Mouse (Mus musculus) embryonic facial prominence, embryonic 10.5 days (tissue): ENCODE data around the gene Soat1. TPM values are rescaled to one million over a fixed set of nuclear protein-coding genes. Genes with fewer than 3 reads are reported as not detected.

ENCODE experiments used
- DNase-seq: peaks from one replicate; pipeline ENCODE4 v3.0.0-alpha.2; 2017; ENCODE audit warnings: low spot score
- H3K27ac ChIP-seq: fragments of 300-500 bp; sonication (generic); replicated peaks from 2 replicates; pipeline ENCODE4 v1.5.1; 2016; ENCODE audit warnings: mild to moderate bottlenecking
- H3K27me3 ChIP-seq: fragments of 300-500 bp; sonication (generic); replicated peaks from 2 replicates; pipeline ENCODE4 v1.6.1; 2016; ENCODE audit warnings: low read depth, mild to moderate bottlenecking; ENCODE audit not compliant: poor library complexity, severe bottlenecking
- H3K36me3 ChIP-seq: fragments of 300-500 bp; sonication (generic); replicated peaks from 2 replicates; pipeline ENCODE4 v1.6.1; 2016; ENCODE audit warnings: mild to moderate bottlenecking, moderate library complexity
- H3K4me1 ChIP-seq: fragments of 300-500 bp; sonication (generic); 2 replicates; pipeline ENCODE4 v1.6.1; 2016
- H3K4me3 ChIP-seq: fragments of 300-500 bp; sonication (generic); 2 replicates; pipeline ENCODE4 v1.5.1; 2016; ENCODE audit warnings: mild to moderate bottlenecking, moderate library complexity
- H3K9me3 ChIP-seq: fragments of 300-500 bp; sonication (generic); 2 replicates; pipeline ENCODE4 v1.6.1; 2016; ENCODE audit warnings: mild to moderate bottlenecking
- WGBS: fragments of 180-500 bp; shearing (Covaris S2); methylation state at CpG from one replicate; pipeline ENCODE4 v1.1.7; 2016; 5-methylcytosine and 5-hydroxymethylcytosine counted together
- polyA plus RNA-seq: library from polyadenylated mRNA; unstranded; fragments of >200 nt; fragmentation: Nextera tagmentation; extraction: Ambion mirVana; gene quantifications from 2 replicates; pipeline ENCODE4 v1.2.1, GENCODE M21; 2016

Soat1 gene
- polyA plus RNA-seq, 1 experiment from 2014 or later, result 27.2 TPM

DNA sequence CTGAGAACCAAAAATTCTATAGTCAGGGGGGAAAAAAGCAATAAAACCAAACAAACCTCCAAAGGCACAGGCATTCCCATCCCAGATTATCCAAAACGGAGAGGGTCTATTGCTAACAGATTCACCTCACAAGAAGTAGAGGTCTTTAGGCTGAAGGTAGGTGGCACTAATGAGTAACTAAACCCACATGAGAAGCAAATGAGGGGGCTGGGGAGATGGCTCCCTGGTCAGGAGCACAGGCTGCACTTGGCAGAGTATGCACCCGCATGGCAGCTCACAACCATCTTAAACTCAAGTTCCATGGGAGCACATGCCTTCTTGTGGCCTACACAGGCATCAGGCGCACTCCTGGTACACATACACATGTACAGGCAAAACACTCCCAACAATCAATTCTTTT is 7.7 kb upstream of the Soat1 start:
- 94% methylated on average over 3 of the region's 3 CpGs for WGBS
- Histone ChIP-seq H3K27ac (no peak overlapping the region), H3K36me3 (no peaks in the 10 kb centered on the region), H3K27me3 (peaks cover 6% of the 10 kb centered on the region; the same call in 1 of the 2 replicates), H3K4me3 (no peak overlapping the region), H3K4me1 (no peaks in the 10 kb centered on the region), H3K9me3 (no peaks in the 10 kb centered on the region)
- DNase-seq, result no peak

DNA sequence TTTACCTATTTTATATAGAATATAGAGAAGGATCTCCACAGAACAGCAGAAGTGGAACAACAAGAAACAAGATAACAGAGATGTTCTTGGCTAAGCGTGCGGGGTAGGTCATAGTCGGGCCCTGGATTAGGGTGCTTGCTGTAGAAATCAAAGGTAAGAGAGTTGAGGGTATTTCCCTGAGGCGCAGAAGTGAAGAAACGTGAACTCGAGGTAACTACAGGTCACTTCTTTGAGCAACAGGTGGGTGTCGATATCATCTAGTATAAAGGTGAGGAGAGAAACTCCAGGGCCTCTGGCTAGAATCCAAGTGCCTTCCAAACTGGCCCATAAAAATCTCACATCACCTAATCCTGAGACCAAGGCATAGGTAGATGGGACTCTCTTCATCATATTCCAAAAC is 2.4 kb upstream of the Soat1 start:
- Histone ChIP-seq H3K4me3 (no peak overlapping the region), H3K36me3 (no peaks in the 10 kb centered on the region), H3K4me1 (peaks cover 13% of the 10 kb centered on the region), H3K27ac (no peak overlapping the region), H3K27me3 (peaks cover 6% of the 10 kb centered on the region; the same call in 1 of the 2 replicates), H3K9me3 (no peaks in the 10 kb centered on the region)
- DNase-seq, result no peak
- 27% methylated on average over 7 of the region's 7 CpGs for WGBS

GRCm38 (mm10) chr1:156476016-156476415 is 1.9 kb upstream of the Soat1 start:
- Histone ChIP-seq H3K9me3 (no peaks in the 10 kb centered on the region), H3K4me1 (peaks cover 13% of the 10 kb centered on the region), H3K4me3 (no peak overlapping the region), H3K36me3 (no peaks in the 10 kb centered on the region), H3K27me3 (peaks cover 6% of the 10 kb centered on the region; the same call in 1 of the 2 replicates), H3K27ac (no peak overlapping the region)
- WGBS, result 34% methylated on average over 2 of the region's 2 CpGs
- DNase-seq, result no peak

DNA sequence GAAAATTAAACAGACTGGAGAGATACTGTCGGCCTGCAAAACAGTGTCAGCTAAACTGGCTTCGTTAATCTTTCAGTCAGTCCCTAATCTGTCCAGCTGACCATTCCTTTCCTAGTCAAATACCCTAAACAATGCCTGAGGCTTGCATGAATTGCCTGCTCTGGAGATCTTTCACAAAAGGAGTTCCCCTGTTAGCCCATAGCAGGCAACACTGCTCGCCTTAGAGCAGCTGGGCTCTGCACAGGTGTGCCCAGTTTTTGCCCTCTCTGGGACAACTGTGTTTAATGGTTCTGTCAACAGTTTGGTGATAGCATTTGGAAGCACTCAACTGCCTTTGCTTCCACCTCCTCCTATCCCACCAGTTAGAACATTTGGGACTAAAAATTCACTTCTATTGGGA is 723 bp upstream of the Soat1 start:
- no peak for DNase-seq
- Histone ChIP-seq H3K9me3 (no peaks in the 10 kb centered on the region), H3K4me1 (peaks cover 17% of the 10 kb centered on the region), H3K27ac (no peak overlapping the region), H3K36me3 (peaks cover 2% of the 10 kb centered on the region; the same call in 1 of the 2 replicates), H3K27me3 (peaks cover 6% of the 10 kb centered on the region; the same call in 1 of the 2 replicates), H3K4me3 (no peak overlapping the region)
- WGBS, result 34% methylated on average over 3 of the region's 3 CpGs

DNA sequence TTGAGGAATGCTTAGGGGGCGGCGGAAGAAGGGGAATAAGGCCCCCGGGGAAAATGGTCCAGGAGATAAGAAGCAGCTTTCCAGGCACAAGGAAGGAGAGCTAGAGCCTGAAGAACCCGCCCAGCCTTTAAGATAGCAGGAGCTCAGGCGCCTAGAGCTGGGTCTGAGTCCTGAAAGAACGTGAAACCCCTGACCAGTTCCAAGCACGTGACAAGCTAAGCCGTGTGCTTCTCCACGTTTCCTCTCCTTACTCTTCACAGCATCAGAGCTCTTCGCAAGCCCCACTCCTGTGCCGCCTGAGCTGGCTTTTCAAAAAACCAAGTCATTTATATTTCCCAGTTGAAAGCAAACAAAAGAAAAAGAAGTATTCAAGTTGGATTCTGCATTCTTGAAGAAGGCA is 1.1 kb downstream of the Soat1 start:
- peaks cover 13% of the 10 kb centered on the region for H3K36me3 ChIP-seq
- peaks cover 6% of the 10 kb centered on the region; the same call in 1 of the 2 replicates for H3K27me3 ChIP-seq
- H3K27ac ChIP-seq, result peak overlapping the region; percentile 75
- WGBS, result 1% methylated on average over 11 of the region's 11 CpGs
- peaks cover 17% of the 10 kb centered on the region for H3K4me1 ChIP-seq
- peak; percentile 59 for DNase-seq
- peak overlapping the region; percentile 89 for H3K4me3 ChIP-seq
- H3K9me3 ChIP-seq, result 0 out of 2 replicates have a peak, but pooled peaks cover 4% of the 10 kb centered on the region

DNA sequence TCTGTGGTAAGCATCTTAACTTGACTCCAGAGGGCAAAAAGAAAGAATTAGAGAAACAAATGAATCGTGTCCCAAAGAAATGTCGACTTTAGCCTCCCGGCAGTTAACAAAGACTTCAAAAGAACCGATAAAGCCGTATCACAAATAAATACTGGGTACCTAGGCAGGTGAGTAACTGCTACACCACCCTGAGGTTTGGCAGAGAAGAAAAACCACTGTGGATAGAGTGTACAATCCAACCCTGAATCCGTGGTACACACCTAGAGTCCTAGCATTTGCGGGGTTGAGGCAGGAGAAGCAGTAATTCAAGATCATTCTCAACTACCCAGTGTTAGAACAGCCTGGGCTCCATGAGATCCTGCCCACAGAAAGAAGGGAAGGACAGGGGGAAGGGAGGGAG is 2.2 kb downstream of the Soat1 start:
- peaks cover 21% of the 10 kb centered on the region for H3K36me3 ChIP-seq
- DNase-seq, result no peak
- 0 out of 2 replicates have a peak, but pooled peaks cover 4% of the 10 kb centered on the region for H3K9me3 ChIP-seq
- H3K4me3 ChIP-seq, result no peak overlapping the region
- H3K27me3 ChIP-seq, result peaks cover under 1% of the 10 kb centered on the region; the same call in 1 of the 2 replicates
- H3K27ac ChIP-seq, result no peak overlapping the region
- 92% methylated on average over 7 of the region's 7 CpGs for WGBS
- H3K4me1 ChIP-seq, result peaks cover 17% of the 10 kb centered on the region

DNA sequence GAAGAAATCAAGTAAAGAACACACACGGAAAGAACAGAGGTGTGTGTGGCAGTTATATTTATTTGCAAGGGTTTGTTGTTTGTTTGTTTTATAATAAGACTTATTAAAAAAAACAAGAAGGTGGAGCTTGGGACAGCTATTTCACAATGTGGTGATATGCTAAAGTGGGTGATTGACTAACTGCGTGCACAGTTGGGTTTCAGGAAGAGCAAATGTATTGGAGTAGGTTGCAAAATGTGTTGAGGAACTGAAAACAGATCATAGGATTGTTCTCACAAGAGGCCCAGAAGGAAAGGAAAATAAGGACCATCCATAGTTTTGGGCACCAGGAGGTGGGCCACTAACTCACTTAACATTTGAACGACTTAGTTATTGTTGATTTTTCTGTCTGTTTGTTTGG is 3.1 kb downstream of the Soat1 start:
- Histone ChIP-seq H3K9me3 (peaks cover 10% of the 10 kb centered on the region; the same call in 1 of the 2 replicates), H3K4me3 (no peak overlapping the region), H3K27me3 (no peaks in the 10 kb centered on the region), H3K36me3 (peaks cover 30% of the 10 kb centered on the region), H3K4me1 (peaks cover 17% of the 10 kb centered on the region), H3K27ac (no peak overlapping the region)
- WGBS, result 91% methylated on average over 3 of the region's 3 CpGs
- DNase-seq, result no peak

DNA sequence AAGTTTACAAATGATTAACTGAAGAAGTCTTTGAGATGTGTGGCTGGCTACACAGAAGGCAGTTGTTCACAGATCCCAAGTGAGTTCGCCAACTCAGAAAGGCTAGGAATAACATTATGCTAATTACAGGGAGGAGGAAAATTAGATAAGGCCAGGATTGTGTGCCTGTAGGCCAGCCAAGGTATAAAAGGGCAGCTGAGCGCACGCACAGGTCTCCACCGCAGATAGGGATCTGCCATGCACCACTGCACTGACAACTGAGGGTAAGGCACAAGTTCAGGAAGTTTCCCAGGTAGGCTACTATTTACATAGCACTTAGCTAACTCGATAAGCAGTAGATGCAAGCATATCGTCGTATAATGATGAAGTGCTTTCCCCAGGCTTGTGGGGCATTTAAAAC is 3.6 kb downstream of the Soat1 start:
- peaks cover 35% of the 10 kb centered on the region for H3K36me3 ChIP-seq
- peaks cover 12% of the 10 kb centered on the region; the same call in 1 of the 2 replicates for H3K9me3 ChIP-seq
- H3K27me3 ChIP-seq, result no peaks in the 10 kb centered on the region
- H3K4me3 ChIP-seq, result no peak overlapping the region
- no peak overlapping the region for H3K27ac ChIP-seq
- WGBS, result 79% methylated on average over 7 of the region's 7 CpGs
- DNase-seq, result no peak
- H3K4me1 ChIP-seq, result peaks cover 17% of the 10 kb centered on the region

- H3K4me3 ChIP-seq, result no peak overlapping the region
- H3K36me3 ChIP-seq, result peaks cover 51% of the 10 kb centered on the region
- peaks cover 14% of the 10 kb centered on the region for H3K4me1 ChIP-seq
- H3K27me3 ChIP-seq, result no peaks in the 10 kb centered on the region
- no peak for DNase-seq
- H3K9me3 ChIP-seq, result peaks cover 12% of the 10 kb centered on the region; the same call in 1 of the 2 replicates
- no peak overlapping the region for H3K27ac ChIP-seq
- 81% methylated on average over 3 of the region's 3 CpGs for WGBS
Measured at GRCm38 (mm10) chr1:156468576-156468975, 5.6 kb downstream of the Soat1 start.

- H3K36me3 ChIP-seq, result peaks cover 58% of the 10 kb centered on the region
- 84% methylated on average over 12 of the region's 12 CpGs for WGBS
- peaks cover 8% of the 10 kb centered on the region for H3K4me1 ChIP-seq
Measured at GRCm38 (mm10) chr1:156467655-156468255, 6.4 kb downstream of the Soat1 start.

GRCm38 (mm10) chr1:156464963-156465362 is 9.2 kb downstream of the Soat1 start:
- Histone ChIP-seq H3K27ac (no peak overlapping the region), H3K27me3 (no peaks in the 10 kb centered on the region), H3K4me1 (no peaks in the 10 kb centered on the region; the same call in 1 of the 2 replicates), H3K9me3 (peaks cover 12% of the 10 kb centered on the region; the same call in 1 of the 2 replicates), H3K4me3 (no peak overlapping the region), H3K36me3 (peaks cover 59% of the 10 kb centered on the region)
- WGBS, result 89% methylated on average over 9 of the region's 9 CpGs
- DNase-seq, result no peak

More at GRCm38 (mm10) chr1:156467655-156468255, 6.4 kb downstream of the Soat1 start:
- no peak for DNase-seq
- Histone ChIP-seq H3K27ac (no peak overlapping the region), H3K27me3 (no peaks in the 10 kb centered on the region), H3K9me3 (peaks cover 12% of the 10 kb centered on the region; the same call in 1 of the 2 replicates), H3K4me3 (no peak overlapping the region)

DNA sequence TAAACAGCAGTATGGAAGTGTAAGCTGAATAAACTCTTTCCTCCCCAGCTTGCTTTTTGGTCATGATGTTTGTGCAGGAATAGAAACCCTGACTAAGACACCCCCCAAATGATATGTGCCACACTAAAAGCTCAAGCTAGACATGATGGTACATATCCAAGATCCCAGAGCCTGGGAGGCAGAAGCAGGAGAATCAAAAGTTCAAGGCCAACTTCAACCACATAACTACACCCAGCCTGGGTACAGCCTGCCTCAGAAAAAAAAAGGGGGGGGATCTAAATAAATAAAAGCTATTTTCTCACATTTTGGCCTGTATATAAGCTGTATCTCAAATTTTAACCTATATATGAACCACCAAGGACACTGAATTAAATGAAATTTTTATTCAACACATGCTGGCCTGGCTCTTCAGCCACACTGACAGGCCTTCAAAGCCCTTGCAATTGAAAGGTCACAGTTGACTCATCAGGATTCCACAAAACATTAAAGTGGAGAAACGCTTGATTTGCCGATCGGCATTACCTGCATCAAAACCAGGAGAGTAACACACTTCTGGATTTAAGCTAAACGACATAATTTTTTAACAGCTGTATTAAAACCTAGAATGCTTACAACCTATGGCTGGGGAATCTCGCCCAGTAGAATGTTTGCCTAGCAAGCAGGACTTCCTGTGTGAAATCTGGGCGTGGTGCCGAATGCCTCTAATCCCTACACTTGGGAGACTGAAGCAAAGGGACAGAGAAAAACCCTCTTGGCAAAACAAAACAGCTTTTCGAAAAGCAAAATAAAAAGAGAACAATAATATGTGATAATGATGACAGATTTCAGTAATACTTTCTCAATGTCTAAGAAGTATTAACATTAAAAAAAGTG is 9.9 kb downstream of the Soat1 start:
- whole genome bisulfite sequencing, result 91% methylated on average over 8 of the region's 8 CpGs
- no peak overlapping the region for H3K27ac ChIP-seq
- peaks cover 8% of the 10 kb centered on the region; the same call in 1 of the 2 replicates for H3K9me3 ChIP-seq

More for the DNA sequence above, 9.9 kb downstream of the Soat1 start:
- H3K4me1 ChIP-seq, result no peaks in the 10 kb centered on the region; the same call in 1 of the 2 replicates
- H3K36me3 ChIP-seq, result peaks cover 52% of the 10 kb centered on the region
- no peak for DNase-seq
- H3K27me3 ChIP-seq, result no peaks in the 10 kb centered on the region
- no peak overlapping the region for H3K4me3 ChIP-seq
